ENCODE assay signal across 26 mouse cellular contexts in genomic region chr5:33435151-33435550, GRCm38 (mm10). TPM values are rescaled to one million over a fixed set of nuclear protein-coding genes. Genes with fewer than 3 reads are reported as not detected.
A peak's percentile ranks its signal among the peaks of the same experiment; 100 is the strongest.
DNase-seq lines count a peak whose midpoint lies in the region; ATAC-seq and TF ChIP-seq lines count a peak whose summit lies in the region.
"Had no signal": no experiment of that assay in that cellular context is flagged by ENCODE, and none has a peak within 500 bp of the region (broad histone marks: within the 10 kb centered on the region; RNA-seq: fewer than 3 reads in every experiment).

No protein-coding gene starts in this region.

- no peak for ATAC-seq in heart, postnatal 0 days (ENCODE audit: insufficient read depth, low read depth)
- ATAC-seq in midbrain, embryonic 12.5 days (ENCODE audit: low FRiP score, low read depth) = no peak
- ATAC-seq in midbrain, embryonic 16.5 days = no peak
- no peak for ATAC-seq in hindbrain, embryonic 13.5 days (ENCODE audit: low FRiP score)
- no peak for ATAC-seq in frontal cortex, adult (ENCODE audit: low TSS enrichment)
- ATAC-seq: Patski had no signal

- TF ChIP-seq CTCF in heart, postnatal 0 days (IDR thresholded peaks at IDR 0.05; ENCODE audit: low read depth) = no peak

- no peak for DNase-seq in heart, postnatal 0 days (ENCODE audit: low spot score)
- DNase-seq in heart, postnatal 10 days = no peak
- no peak for DNase-seq in natural killer cell, adult 2 months (ENCODE audit: low spot score in 2 of 2)
- DNase-seq: cerebellum, adult 9-10 months; gastrocnemius, postnatal 14 days; kidney, postnatal 10 days; lung, postnatal 10 days; right cerebral cortex, adult 18-20 months; thymus, adult 2 months had no signal

- TF ChIP-seq EP300 in heart, postnatal 0 days (IDR thresholded peaks at IDR 0.05; ENCODE audit: low read depth) = no peak

- H3K4me3 ChIP-seq in heart, postnatal 0 days (ENCODE audit: low read depth, low read length) = peak overlapping the region; percentile 32; the same call in 1 of the 2 replicates
- peak overlapping the region; percentile 17; the same call in 1 of the 2 replicates for H3K4me3 ChIP-seq in midbrain, embryonic 12.5 days
- no peak overlapping the region for H3K4me3 ChIP-seq in midbrain, embryonic 16.5 days (ENCODE audit: low read depth, low read length)
- H3K4me3 ChIP-seq in hindbrain, embryonic 13.5 days = peak overlapping the region; percentile 3
- H3K4me3 ChIP-seq: heart, adult 2 months had no signal

- no peak overlapping the region for H3K27ac ChIP-seq in heart, postnatal 0 days (ENCODE audit: low read depth)
- no peak overlapping the region for H3K27ac ChIP-seq in midbrain, embryonic 12.5 days (replicated peaks)
- no peak overlapping the region for H3K27ac ChIP-seq in midbrain, embryonic 16.5 days (ENCODE audit: low read length)
- no peak overlapping the region for H3K27ac ChIP-seq in hindbrain, embryonic 13.5 days
- H3K27ac ChIP-seq: heart, adult 2 months had no signal

- H3K27me3 ChIP-seq in heart, postnatal 0 days (ENCODE audit: control insufficient read depth, insufficient read depth, low read length) = peaks cover 87% of the 10 kb centered on the region
- H3K27me3 ChIP-seq in midbrain, embryonic 12.5 days = peaks cover 100% of the 10 kb centered on the region
- peaks cover 65% of the 10 kb centered on the region for H3K27me3 ChIP-seq in midbrain, embryonic 16.5 days (ENCODE audit: control insufficient read depth, insufficient read depth, low read depth, low read length)
- H3K27me3 ChIP-seq in hindbrain, embryonic 13.5 days = peaks cover 100% of the 10 kb centered on the region

- intact Hi-C loops in heart, postnatal 10 days (cut with DNase I) = no loop called here

- H3K36me3 ChIP-seq in heart, postnatal 0 days (replicated peaks; ENCODE audit: control insufficient read depth, insufficient read depth, low read length) = no peaks in the 10 kb centered on the region
- no peaks in the 10 kb centered on the region for H3K36me3 ChIP-seq in midbrain, embryonic 12.5 days
- no peaks in the 10 kb centered on the region for H3K36me3 ChIP-seq in midbrain, embryonic 16.5 days (ENCODE audit: control insufficient read depth, insufficient read depth, low read length)
- no peaks in the 10 kb centered on the region for H3K36me3 ChIP-seq in hindbrain, embryonic 13.5 days

- WGBS in heart, postnatal 0 days = 3% methylated on average over 26 of the region's 26 CpGs
- WGBS in midbrain, embryonic 12.5 days = 2% methylated on average over 26 of the region's 26 CpGs
- WGBS in midbrain, embryonic 16.5 days = 2% methylated on average over 26 of the region's 26 CpGs
- 2% methylated on average over 26 of the region's 26 CpGs for WGBS in hindbrain, embryonic 13.5 days

- no peak overlapping the region for H3K9ac ChIP-seq in heart, postnatal 0 days (replicated peaks; ENCODE audit: low read depth, low read length)
- no peak overlapping the region for H3K9ac ChIP-seq in midbrain, embryonic 12.5 days (replicated peaks)
- H3K9ac ChIP-seq in midbrain, embryonic 16.5 days (ENCODE audit: low read depth, low read length) = no peak overlapping the region
- H3K9ac ChIP-seq in hindbrain, embryonic 13.5 days = no peak overlapping the region

- no peaks in the 10 kb centered on the region for H3K9me3 ChIP-seq in heart, postnatal 0 days (replicated peaks; ENCODE audit: control insufficient read depth, low read length)
- H3K9me3 ChIP-seq in midbrain, embryonic 12.5 days = no peaks in the 10 kb centered on the region
- no peaks in the 10 kb centered on the region for H3K9me3 ChIP-seq in midbrain, embryonic 16.5 days (replicated peaks; ENCODE audit: control insufficient read depth, low read length, poor library complexity, severe bottlenecking)
- no peaks in the 10 kb centered on the region for H3K9me3 ChIP-seq in hindbrain, embryonic 13.5 days

- H3K4me2 ChIP-seq in heart, postnatal 0 days (ENCODE audit: low read depth, low read length) = peak overlapping the region; percentile 38; the same call in 1 of the 2 replicates
- H3K4me2 ChIP-seq in midbrain, embryonic 12.5 days (replicated peaks) = no peak overlapping the region
- H3K4me2 ChIP-seq in midbrain, embryonic 16.5 days (ENCODE audit: low read length) = no peak overlapping the region
- peak overlapping the region; percentile 45; the same call in 1 of the 2 replicates for H3K4me2 ChIP-seq in hindbrain, embryonic 13.5 days

- H3K4me1 ChIP-seq in heart, postnatal 0 days (ENCODE audit: control insufficient read depth, insufficient read depth) = peaks cover 10% of the 10 kb centered on the region; the same call in 1 of the 2 replicates
- peaks cover 40% of the 10 kb centered on the region for H3K4me1 ChIP-seq in midbrain, embryonic 12.5 days
- peaks cover 19% of the 10 kb centered on the region for H3K4me1 ChIP-seq in midbrain, embryonic 16.5 days (ENCODE audit: control insufficient read depth, insufficient read depth, low read length)
- H3K4me1 ChIP-seq in hindbrain, embryonic 13.5 days (replicated peaks) = peaks cover 47% of the 10 kb centered on the region

RNA-seq across cellular contexts. Expression of gene Nkx1-1, which starts 1.4 kb away (rescaled TPM):
- total RNA-seq in heart, postnatal 0 days (2014; rRNA removed; ENCODE audit: low replicate concordance) = not detected in 2 replicates
- not detected in 2 replicates for polyA plus RNA-seq in heart, postnatal 0 days (2015; fragmentation: Nextera tagmentation; extraction: Ambion mirVana)
- total RNA-seq in heart, postnatal 10 days (2021) = not detected
- 0.25 and 0.29 TPM in 2 replicates for polyA plus RNA-seq in midbrain, embryonic 12.5 days (2016; fragmentation: Nextera tagmentation; extraction: Ambion mirVana)
- not detected in 2 replicates for polyA plus RNA-seq in midbrain, embryonic 16.5 days (2015; fragmentation: Nextera tagmentation; extraction: Ambion mirVana)
- 0.38 and 0.45 TPM in 2 replicates for polyA plus RNA-seq in hindbrain, embryonic 13.5 days (2015; fragmentation: Nextera tagmentation; extraction: Ambion mirVana)
- total RNA-seq: adrenal gland, postnatal 4 days; gastrocnemius, postnatal 14 days; heart, adult 2 months; layer of hippocampus, postnatal 10 days; megakaryocyte, adult 5-6 weeks had no signal
- polyA plus RNA-seq: C2C12; frontal cortex, adult 2 months; heart, adult 2 months; heart, embryonic 16.5 days; inflammation-experienced regulatory T-cells, adult 6 months; limb, embryonic 14.5 days; liver, embryonic 16.5 days; Patski; small intestine, adult 2 months; thymus, adult 2 months; urinary bladder, adult 2 months had no signal

RNA-seq across cellular contexts. Expression of gene Uvssa, which starts 56.8 kb away (rescaled TPM):
- total RNA-seq in heart, postnatal 0 days (2014; rRNA removed; ENCODE audit: low replicate concordance) = 2.2 and 5.5 TPM in 2 replicates
- 3.5 and 3.7 TPM in 2 replicates for polyA plus RNA-seq in heart, postnatal 0 days (2015; fragmentation: Nextera tagmentation; extraction: Ambion mirVana)
- 1 to 10 TPM; 6.0 to 6.6 TPM for total RNA-seq in heart, postnatal 10 days (2021)
- polyA plus RNA-seq in midbrain, embryonic 12.5 days (2016; fragmentation: Nextera tagmentation; extraction: Ambion mirVana) = 9.2 and 9.7 TPM in 2 replicates
- 8.1 TPM in 2 replicates for polyA plus RNA-seq in midbrain, embryonic 16.5 days (2015; fragmentation: Nextera tagmentation; extraction: Ambion mirVana)
- polyA plus RNA-seq in hindbrain, embryonic 13.5 days (2015; fragmentation: Nextera tagmentation; extraction: Ambion mirVana) = 8.7 and 9.0 TPM in 2 replicates

Comparison
In these comparisons a context has a peak if more than half of its experiments do, and no peak if none do; other contexts are left out.
1. H3K4me2 ChIP-seq: peak in heart, postnatal 0 days (single experiment) and hindbrain, embryonic 13.5 days (single experiment); none in midbrain, embryonic 12.5 days (single experiment) and midbrain, embryonic 16.5 days (single experiment).